Mouse (Mus musculus): Measurements from ENCODE around the gene Tctex1d2.

Tctex1d2 gene

GRCm38 (mm10) chr16:32469404-32470105 lies 50.1 kb downstream of the Tctex1d2 start:
- no peak for DNase-seq (ENCODE audit: low read depth)

DNA sequence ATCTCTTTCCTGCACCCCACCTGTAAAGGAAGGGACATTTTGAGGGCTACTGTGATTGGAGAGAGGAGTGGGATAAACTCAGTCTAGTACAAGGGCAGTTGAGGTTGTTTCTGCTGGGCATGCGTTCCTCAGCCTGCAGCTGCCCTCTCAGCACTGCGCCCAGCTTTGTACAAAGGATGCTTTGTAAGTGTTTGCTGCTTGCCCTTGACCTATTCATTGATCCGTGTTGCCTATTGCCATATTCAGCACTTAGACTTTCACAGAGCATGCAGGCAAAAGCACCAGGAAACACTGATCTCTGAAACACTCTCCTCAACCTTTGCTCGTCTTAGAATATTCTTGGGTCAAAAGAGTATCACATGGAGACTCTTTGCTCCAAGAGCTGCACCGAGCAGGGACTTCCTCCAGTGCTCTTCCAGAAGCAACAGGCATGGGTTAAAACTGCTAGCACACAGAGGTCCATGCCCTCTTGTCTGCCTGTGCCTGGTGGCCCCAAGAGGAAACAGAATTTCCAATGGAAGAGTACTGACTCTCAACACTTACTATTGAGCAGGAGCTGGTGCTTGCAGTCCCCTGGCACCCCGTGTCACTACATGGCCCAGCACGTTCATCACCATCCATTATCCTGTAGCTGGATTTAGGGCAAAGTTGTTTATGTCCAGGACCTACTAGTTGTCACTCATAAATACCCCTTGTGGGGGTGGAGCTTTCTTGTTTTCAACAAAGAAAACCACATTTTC lies 52.9 kb downstream of the Tctex1d2 start:
- DNase-seq (ENCODE audit: low read depth): no peak

GRCm38 (mm10) chr16:32477315-32477714 lies 57.8 kb downstream of the Tctex1d2 start:
- DNase-seq (ENCODE audit: low read depth): no peak

Data from NIH3T3 (cell line).